Mouse (Mus musculus) testis, adult 2 months (tissue): ENCODE results near the gene Hmgcr.

Experiments used
- CTCF ChIP-seq: fragments of 200-500 bp; IDR thresholded peaks from 2 replicates; pipeline ENCODE4 v1.5.1; 2012; ENCODE audit warnings: low read depth, mild to moderate bottlenecking, inconsistent platforms, low read length, moderate library complexity; ENCODE audit not compliant: control insufficient read depth, insufficient read depth, insufficient replicate concordance
- POLR2A ChIP-seq: fragments of 200-500 bp; IDR thresholded peaks from 2 replicates; pipeline ENCODE4 v1.6.1; 2012; ENCODE audit warnings: low read depth, mild to moderate bottlenecking, inconsistent platforms, low read length, moderate library complexity; ENCODE audit not compliant: control insufficient read depth

DNA sequence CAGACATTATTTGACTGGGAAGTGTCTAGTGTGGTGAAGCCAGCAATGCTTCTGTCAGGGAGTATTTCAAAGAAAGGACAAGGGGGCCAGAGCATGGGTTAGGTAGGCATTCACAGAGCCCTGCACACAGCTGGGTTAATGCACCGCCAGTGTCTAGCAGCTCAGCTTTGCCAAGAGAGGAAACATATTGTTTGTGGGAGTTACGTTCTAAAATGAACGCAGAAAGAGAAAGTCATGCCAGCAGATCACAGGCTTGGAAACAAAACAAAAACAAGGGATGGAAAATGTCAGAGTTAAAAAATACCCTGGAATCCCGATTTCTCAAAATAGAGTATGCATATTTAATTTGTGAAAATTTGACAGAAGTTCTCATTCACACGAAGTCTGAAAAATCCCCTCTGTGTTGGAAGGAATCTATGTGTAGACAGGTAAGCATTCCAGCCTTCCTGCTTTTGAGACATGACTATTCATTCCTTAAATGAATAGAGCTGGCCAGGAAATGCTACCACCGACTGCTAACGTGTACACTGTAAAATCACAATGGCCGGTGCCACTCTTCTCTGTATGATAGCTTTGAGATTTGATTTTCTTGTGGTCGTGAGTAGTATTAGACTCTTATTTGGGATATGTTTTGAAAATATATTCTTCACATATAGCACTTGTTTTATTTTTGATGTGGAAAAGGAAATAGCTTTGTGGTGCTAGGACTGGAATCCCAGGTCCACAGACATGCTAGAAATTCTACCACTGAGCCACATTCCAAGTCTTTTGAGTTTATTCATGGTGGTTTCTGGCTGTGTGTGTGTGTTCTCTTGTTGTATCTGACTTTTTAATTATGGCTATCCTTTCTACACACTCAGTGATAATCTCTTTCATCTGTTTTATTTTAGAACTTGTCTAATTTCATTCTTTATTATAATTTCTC lies 9.7 kb upstream of the Hmgcr start:
- TF ChIP-seq CTCF (no peak), POLR2A (no peak)
